Mouse (Mus musculus): ENCODE measurements around the gene Prtn3. TPM values are rescaled to one million over a fixed set of nuclear protein-coding genes. Genes with fewer than 3 reads are reported as not detected.

The Prtn3 gene
- polyA plus RNA-seq, 1 experiment = not detected

GRCm38 (mm10) chr10:79860079-79860911 is 14.0 kb upstream of the Prtn3 start:
- Histone ChIP-seq H3K4me3 (ENCODE audit: insufficient read depth, low read length) (no peak overlapping the region), H3K4me1 (ENCODE audit: control insufficient read depth, insufficient read depth, low read length) (no peaks in the 10 kb centered on the region), H3K27ac (ENCODE audit: insufficient read depth, low read length) (no peak overlapping the region)
- TF ChIP-seq POLR2A (IDR thresholded peaks at IDR 0.05; ENCODE audit: low read depth, low read length) (no peak), CTCF (IDR thresholded peaks at IDR 0.05; ENCODE audit: borderline replicate concordance, insufficient read depth, low read length) (no peak)

- TF ChIP-seq POLR2A (IDR thresholded peaks at IDR 0.05; ENCODE audit: low read depth, low read length) (no peak), CTCF (IDR thresholded peaks at IDR 0.05; ENCODE audit: borderline replicate concordance, insufficient read depth, low read length) (no peak)
- Histone ChIP-seq H3K27ac (ENCODE audit: insufficient read depth, low read length) (no peak overlapping the region), H3K4me1 (ENCODE audit: control insufficient read depth, insufficient read depth, low read length) (no peaks in the 10 kb centered on the region), H3K4me3 (ENCODE audit: insufficient read depth, low read length) (no peak overlapping the region)
Observed at GRCm38 (mm10) chr10:79861230-79862048, 12.8 kb upstream of the Prtn3 start.

DNA sequence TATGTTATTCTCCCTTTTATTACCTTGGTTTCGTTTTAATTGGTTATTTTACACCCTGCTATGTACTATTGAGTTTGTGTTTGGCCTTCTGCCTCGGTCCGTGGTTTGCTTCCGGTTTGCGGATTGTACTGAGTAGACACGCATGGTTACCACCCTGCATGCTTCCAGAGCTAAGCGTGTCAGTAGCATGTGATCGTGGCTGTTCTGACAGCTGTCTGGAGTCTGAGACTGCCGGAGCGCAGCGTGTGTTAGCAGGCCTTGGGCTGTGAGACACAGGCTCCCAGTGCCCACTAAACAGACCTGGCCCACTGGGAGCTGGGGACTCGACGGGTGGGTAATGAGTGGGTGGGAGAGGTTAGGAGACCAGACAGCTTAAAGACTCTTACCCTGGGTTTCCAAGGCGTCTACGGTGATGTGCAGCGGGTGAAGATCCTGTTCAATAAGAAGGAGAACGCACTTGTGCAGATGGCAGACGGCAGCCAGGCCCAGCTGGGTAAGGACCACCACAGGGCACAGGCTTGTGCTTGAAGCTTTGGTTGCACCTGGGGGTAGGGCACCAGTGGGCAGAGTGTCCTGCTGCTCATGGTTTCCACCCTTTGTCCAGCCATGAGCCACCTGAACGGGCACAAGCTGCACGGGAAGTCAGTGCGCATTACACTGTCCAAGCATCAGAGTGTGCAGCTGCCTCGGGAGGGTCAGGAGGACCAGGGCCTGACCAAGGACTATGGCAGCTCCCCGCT is 12.1 kb upstream of the Prtn3 start:
- Histone ChIP-seq H3K4me3 (ENCODE audit: insufficient read depth, low read length) (no peak overlapping the region), H3K27ac (ENCODE audit: insufficient read depth, low read length) (no peak overlapping the region), H3K4me1 (ENCODE audit: control insufficient read depth, insufficient read depth, low read length) (no peaks in the 10 kb centered on the region)
- no peak for TF ChIP-seq POLR2A (IDR thresholded peaks at IDR 0.05; ENCODE audit: low read depth, low read length)
- no peak for TF ChIP-seq CTCF (IDR thresholded peaks at IDR 0.05; ENCODE audit: borderline replicate concordance, insufficient read depth, low read length)

GRCm38 (mm10) chr10:79862925-79863324 is 11.4 kb upstream of the Prtn3 start:
- no peak overlapping the region for H3K27ac ChIP-seq (ENCODE audit: insufficient read depth, low read length)

GRCm38 (mm10) chr10:79864351-79865188 is 9.7 kb upstream of the Prtn3 start:
- no peak overlapping the region for H3K4me3 ChIP-seq (ENCODE audit: insufficient read depth, low read length)
- TF ChIP-seq CTCF (IDR thresholded peaks at IDR 0.05; ENCODE audit: borderline replicate concordance, insufficient read depth, low read length) (no peak), POLR2A (IDR thresholded peaks at IDR 0.05; ENCODE audit: low read depth, low read length) (no peak)
- H3K27ac ChIP-seq (ENCODE audit: insufficient read depth, low read length) = no peak overlapping the region
- no peaks in the 10 kb centered on the region for H3K4me1 ChIP-seq (ENCODE audit: control insufficient read depth, insufficient read depth, low read length)

More at GRCm38 (mm10) chr10:79862925-79863324, 11.4 kb upstream of the Prtn3 start:
- TF ChIP-seq POLR2A (IDR thresholded peaks at IDR 0.05; ENCODE audit: low read depth, low read length) (no peak), CTCF (IDR thresholded peaks at IDR 0.05; ENCODE audit: borderline replicate concordance, insufficient read depth, low read length) (no peak)
- no peak overlapping the region for H3K4me3 ChIP-seq (ENCODE audit: insufficient read depth, low read length)
- H3K4me1 ChIP-seq (ENCODE audit: control insufficient read depth, insufficient read depth, low read length) = no peaks in the 10 kb centered on the region

GRCm38 (mm10) chr10:79865189-79865601 is 9.1 kb upstream of the Prtn3 start:
- Histone ChIP-seq H3K4me3 (ENCODE audit: insufficient read depth, low read length) (no peak overlapping the region), H3K27ac (ENCODE audit: insufficient read depth, low read length) (no peak overlapping the region), H3K4me1 (ENCODE audit: control insufficient read depth, insufficient read depth, low read length) (no peaks in the 10 kb centered on the region)
- TF ChIP-seq POLR2A (IDR thresholded peaks at IDR 0.05; ENCODE audit: low read depth, low read length) = peak; percentile 36; the same call in 1 of the 2 replicates
- TF ChIP-seq CTCF (IDR thresholded peaks at IDR 0.05; ENCODE audit: borderline replicate concordance, insufficient read depth, low read length) = no peak

GRCm38 (mm10) chr10:79865801-79866295 is 8.4 kb upstream of the Prtn3 start:
- TF ChIP-seq CTCF (IDR thresholded peaks at IDR 0.05; ENCODE audit: borderline replicate concordance, insufficient read depth, low read length) = peak; percentile 48; the same call in 1 of the 2 replicates
- no peak for TF ChIP-seq POLR2A (IDR thresholded peaks at IDR 0.05; ENCODE audit: low read depth, low read length)
- Histone ChIP-seq H3K4me3 (ENCODE audit: insufficient read depth, low read length) (no peak overlapping the region), H3K4me1 (ENCODE audit: control insufficient read depth, insufficient read depth, low read length) (no peaks in the 10 kb centered on the region), H3K27ac (ENCODE audit: insufficient read depth, low read length) (no peak overlapping the region)

- Histone ChIP-seq H3K27ac (ENCODE audit: insufficient read depth, low read length) (no peak overlapping the region), H3K4me3 (ENCODE audit: insufficient read depth, low read length) (no peak overlapping the region), H3K4me1 (ENCODE audit: control insufficient read depth, insufficient read depth, low read length) (no peaks in the 10 kb centered on the region)
- TF ChIP-seq CTCF (IDR thresholded peaks at IDR 0.05; ENCODE audit: borderline replicate concordance, insufficient read depth, low read length) = no peak
- TF ChIP-seq POLR2A (IDR thresholded peaks at IDR 0.05; ENCODE audit: low read depth, low read length) = no peak
Observed at GRCm38 (mm10) chr10:79866601-79867000, 7.7 kb upstream of the Prtn3 start.

Data from embryonic fibroblast, embryonic 13.5 days (primary cell).